Mouse (Mus musculus): ENCODE measurements around the gene Pde4d. TPM values are rescaled to one million over a fixed set of nuclear protein-coding genes. Genes with fewer than 3 reads are reported as not detected.
A peak's percentile ranks its signal among the peaks of the same experiment; 100 is the strongest.

Gene Pde4d
- polyA plus RNA-seq, 1 experiment: 34.7 TPM

DNA sequence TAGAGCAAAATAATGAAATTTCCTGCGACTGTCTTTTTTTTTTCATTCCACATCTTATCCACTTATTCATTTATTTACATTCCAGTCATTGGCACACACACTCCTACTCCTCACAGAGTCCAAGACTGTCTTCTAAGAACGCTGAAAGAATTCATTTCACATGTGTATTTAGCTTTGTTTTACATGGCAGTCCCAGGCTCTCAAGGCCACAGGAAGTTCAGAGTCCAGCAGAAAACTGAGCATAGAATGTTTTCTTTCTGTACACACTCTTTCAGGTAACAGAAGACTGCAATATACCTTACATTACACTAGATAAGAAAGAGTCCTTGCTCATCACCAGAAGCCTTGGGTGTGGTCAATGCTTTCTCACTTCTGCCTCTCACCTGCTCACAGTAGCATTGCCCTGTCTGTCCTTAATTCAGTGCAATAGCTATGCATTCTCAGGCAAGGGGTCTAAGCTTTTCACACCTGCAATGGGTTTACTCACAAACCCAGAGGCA, 1169.5 kb downstream of the Pde4d start:
- TF ChIP-seq CTCF (IDR thresholded peaks at IDR 0.05; ENCODE audit: extremely low read depth, insufficient read depth, low read length) (no peak), POLR2A (IDR thresholded peaks at IDR 0.05; ENCODE audit: extremely low read depth, insufficient read depth, low read length) (no peak)
- H3K4me3 ChIP-seq (ENCODE audit: insufficient read depth, low read length): no peak overlapping the region
- H3K4me1 ChIP-seq (ENCODE audit: control insufficient read depth, insufficient read depth, low read length): peaks cover 4% of the 10 kb centered on the region; the same call in 1 of the 2 replicates
- no peak overlapping the region for H3K27ac ChIP-seq (ENCODE audit: insufficient read depth, low read length)

DNA sequence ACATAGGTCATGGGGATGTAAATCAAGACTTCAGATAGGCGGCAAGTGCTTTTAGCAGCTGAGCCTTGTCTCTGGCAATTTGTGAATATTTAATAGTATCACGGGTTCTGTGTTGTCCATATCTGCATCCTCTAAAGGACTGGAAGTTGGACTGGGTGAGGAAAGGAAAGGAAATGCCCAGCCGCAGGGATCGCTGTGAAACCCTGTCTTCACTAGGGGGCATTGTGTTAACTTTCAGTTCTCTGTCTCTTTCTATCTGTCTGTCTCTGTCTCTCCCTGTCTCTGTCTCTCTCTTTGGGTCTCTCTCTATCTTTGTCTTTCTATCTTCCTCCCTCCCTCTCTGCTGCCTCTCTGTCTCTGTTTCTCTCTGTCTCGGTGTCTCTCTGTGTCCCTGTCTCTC, 1172.5 kb downstream of the Pde4d start:
- H3K27ac ChIP-seq (ENCODE audit: insufficient read depth, low read length): no peak overlapping the region
- TF ChIP-seq POLR2A (IDR thresholded peaks at IDR 0.05; ENCODE audit: extremely low read depth, insufficient read depth, low read length) (no peak), CTCF (IDR thresholded peaks at IDR 0.05; ENCODE audit: extremely low read depth, insufficient read depth, low read length) (0 out of 2 replicates have a peak, but pooled peaks have one; percentile 9)
- no peak overlapping the region for H3K4me3 ChIP-seq (ENCODE audit: insufficient read depth, low read length)
- H3K4me1 ChIP-seq (ENCODE audit: control insufficient read depth, insufficient read depth, low read length): no peaks in the 10 kb centered on the region

DNA sequence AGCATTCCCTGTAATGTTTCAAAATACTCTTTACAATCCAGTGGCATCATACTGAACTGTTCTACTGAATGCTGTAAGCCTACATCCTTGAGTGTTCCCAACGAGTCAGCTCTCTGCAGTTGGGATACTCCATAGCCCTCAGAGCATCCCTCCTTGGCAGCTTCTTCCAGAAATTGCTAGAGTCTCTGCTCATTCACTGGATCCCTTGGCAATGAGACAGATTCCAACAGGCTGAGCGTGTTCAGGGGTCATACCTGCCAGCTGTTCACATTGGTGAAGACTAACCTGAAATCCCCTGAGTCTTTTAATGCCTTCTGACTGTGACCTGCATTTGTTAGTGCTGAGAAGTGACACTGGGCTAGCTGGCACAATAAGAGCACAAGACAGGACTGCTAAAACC, 1173.5 kb downstream of the Pde4d start:
- no peak for TF ChIP-seq POLR2A (IDR thresholded peaks at IDR 0.05; ENCODE audit: extremely low read depth, insufficient read depth, low read length)
- no peak for TF ChIP-seq CTCF (IDR thresholded peaks at IDR 0.05; ENCODE audit: extremely low read depth, insufficient read depth, low read length)
- Histone ChIP-seq H3K4me1 (ENCODE audit: control insufficient read depth, insufficient read depth, low read length) (no peaks in the 10 kb centered on the region), H3K4me3 (ENCODE audit: insufficient read depth, low read length) (no peak overlapping the region), H3K27ac (ENCODE audit: insufficient read depth, low read length) (no peak overlapping the region)

DNA sequence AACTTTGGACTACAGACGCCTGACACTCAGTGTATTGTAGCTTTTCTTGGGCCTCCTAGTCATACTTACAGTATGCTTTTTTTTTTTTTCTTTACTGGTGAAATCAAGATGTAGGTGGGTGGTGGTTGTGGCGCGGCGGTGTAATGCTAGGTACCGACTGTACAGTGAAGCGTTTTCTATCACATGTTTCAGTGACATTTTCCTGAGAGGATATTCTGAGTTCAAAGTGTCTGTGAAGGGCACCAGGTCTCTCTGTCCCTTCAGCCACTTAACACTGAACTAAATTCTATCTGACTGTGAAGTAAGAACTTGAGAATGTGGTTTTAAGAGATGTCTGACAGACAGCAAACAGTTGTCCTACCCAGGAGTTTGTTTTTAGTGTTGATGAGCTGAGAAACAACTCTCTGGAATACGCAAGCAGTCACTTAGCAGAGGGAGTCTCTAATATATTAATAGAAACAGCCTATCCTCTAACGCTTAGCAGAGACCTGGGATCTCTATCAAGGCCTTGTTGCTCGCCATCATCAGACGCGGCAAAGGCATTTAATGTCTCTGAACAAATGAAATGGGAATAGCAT, 1175.1 kb downstream of the Pde4d start:
- TF ChIP-seq CTCF (IDR thresholded peaks at IDR 0.05; ENCODE audit: extremely low read depth, insufficient read depth, low read length) (no peak), POLR2A (IDR thresholded peaks at IDR 0.05; ENCODE audit: extremely low read depth, insufficient read depth, low read length) (no peak)
- Histone ChIP-seq H3K4me1 (ENCODE audit: control insufficient read depth, insufficient read depth, low read length) (no peaks in the 10 kb centered on the region; the same call in 1 of the 2 replicates), H3K4me3 (ENCODE audit: insufficient read depth, low read length) (no peak overlapping the region), H3K27ac (ENCODE audit: insufficient read depth, low read length) (no peak overlapping the region)

DNA sequence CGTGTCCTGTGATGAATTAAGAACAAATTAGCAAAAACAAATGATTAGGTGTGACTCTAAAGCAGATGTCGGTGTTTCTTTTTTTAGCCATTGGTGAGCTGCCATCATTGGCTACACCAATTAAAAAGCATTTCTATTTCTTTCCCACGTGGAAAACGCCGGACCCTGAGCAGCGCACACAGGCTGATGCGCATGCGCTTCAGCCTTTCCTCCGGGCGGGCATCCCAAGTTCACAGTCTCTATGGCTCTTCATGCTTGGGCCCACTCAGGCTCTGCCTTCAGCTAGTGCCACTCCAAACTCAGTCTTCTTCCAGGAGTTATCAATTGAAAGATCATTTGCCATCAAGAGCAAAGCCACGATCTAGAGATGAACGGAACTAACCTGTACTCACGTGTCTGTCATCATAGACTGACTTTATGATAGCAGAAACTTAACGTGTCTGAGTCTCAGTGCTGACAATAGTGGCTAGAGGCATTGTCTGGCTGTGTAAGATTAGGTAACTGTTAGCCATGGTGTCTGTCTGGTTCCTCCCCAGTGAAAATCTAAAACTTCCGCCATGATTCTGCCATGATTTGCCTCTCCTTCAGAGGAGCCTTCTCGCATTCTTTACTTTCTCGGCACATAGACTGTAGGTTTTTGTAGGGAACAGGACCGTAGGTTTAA, 1175.8 kb downstream of the Pde4d start:
- Histone ChIP-seq H3K4me1 (ENCODE audit: control insufficient read depth, insufficient read depth, low read length) (no peaks in the 10 kb centered on the region; the same call in 1 of the 2 replicates), H3K4me3 (ENCODE audit: insufficient read depth, low read length) (no peak overlapping the region), H3K27ac (ENCODE audit: insufficient read depth, low read length) (no peak overlapping the region)
- TF ChIP-seq POLR2A (IDR thresholded peaks at IDR 0.05; ENCODE audit: extremely low read depth, insufficient read depth, low read length): no peak
- no peak for TF ChIP-seq CTCF (IDR thresholded peaks at IDR 0.05; ENCODE audit: extremely low read depth, insufficient read depth, low read length)

DNA sequence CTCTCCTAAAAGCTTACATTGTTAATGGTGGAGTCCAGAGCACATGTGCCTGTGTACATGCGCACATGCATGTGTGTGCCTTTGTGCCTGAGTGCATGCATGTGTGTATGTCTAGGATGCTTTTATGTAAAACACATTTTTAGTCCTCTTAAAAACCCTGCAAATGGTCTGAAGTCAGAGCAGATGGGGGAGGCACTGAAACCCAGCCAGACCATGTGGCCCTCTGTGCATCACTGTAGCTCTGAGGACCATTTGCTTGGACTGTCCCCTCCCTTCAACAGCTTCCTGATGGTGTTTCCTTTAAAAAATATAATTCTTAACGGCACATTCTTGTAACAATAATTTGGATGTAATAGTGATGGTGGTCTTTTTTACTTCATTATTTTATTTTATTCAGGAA, 1177.5 kb downstream of the Pde4d start:
- no peak overlapping the region for H3K27ac ChIP-seq (ENCODE audit: insufficient read depth, low read length)
- TF ChIP-seq CTCF (IDR thresholded peaks at IDR 0.05; ENCODE audit: extremely low read depth, insufficient read depth, low read length): no peak
- no peak for TF ChIP-seq POLR2A (IDR thresholded peaks at IDR 0.05; ENCODE audit: extremely low read depth, insufficient read depth, low read length)
- H3K4me3 ChIP-seq (ENCODE audit: insufficient read depth, low read length): no peak overlapping the region
- H3K4me1 ChIP-seq (ENCODE audit: control insufficient read depth, insufficient read depth, low read length): no peaks in the 10 kb centered on the region; the same call in 1 of the 2 replicates

DNA sequence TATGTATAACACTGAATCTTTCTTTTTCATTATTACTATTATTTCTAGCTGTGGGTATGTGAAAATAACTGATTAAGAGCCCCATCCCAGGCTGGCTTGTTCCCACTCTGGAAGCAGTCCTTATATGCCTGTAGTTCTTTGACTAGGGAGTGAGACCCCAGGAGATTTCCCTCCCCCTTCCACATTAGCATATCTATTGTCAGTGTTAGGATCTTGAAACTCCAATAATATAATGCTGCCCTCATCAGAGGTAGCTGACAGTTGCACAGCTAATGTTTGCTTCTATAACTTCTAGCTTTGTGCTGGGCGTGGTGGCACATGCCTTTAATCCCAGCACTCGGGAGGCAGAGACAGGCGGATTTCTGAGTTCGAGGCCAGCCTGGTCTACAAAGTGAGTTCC, 1178.9 kb downstream of the Pde4d start:
- H3K4me1 ChIP-seq (ENCODE audit: control insufficient read depth, insufficient read depth, low read length): no peaks in the 10 kb centered on the region; the same call in none of the 2 replicates
- no peak overlapping the region for H3K4me3 ChIP-seq (ENCODE audit: insufficient read depth, low read length)
- TF ChIP-seq CTCF (IDR thresholded peaks at IDR 0.05; ENCODE audit: extremely low read depth, insufficient read depth, low read length) (no peak), POLR2A (IDR thresholded peaks at IDR 0.05; ENCODE audit: extremely low read depth, insufficient read depth, low read length) (no peak)

DNA sequence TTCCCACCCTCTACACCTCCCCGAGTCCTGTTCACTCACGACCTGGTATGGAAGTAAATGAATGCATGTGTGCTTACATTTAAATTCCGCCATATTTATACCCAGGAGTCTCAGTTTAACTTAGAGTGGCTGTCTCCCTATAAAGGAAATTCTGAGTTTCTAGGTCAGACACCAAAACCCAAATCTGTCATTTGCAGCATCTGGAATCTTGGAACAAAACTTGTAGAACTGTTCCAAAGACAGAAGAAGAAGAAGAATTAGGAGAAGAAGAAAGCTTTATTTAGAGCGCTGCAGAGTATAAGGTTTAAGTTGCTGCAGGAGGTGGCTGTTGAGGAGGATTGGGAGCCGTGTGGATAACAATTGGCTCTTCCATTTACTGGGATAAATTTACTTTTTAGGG, 1179.5 kb downstream of the Pde4d start:
- no peaks in the 10 kb centered on the region; the same call in none of the 2 replicates for H3K4me1 ChIP-seq (ENCODE audit: control insufficient read depth, insufficient read depth, low read length)
- no peak overlapping the region for H3K4me3 ChIP-seq (ENCODE audit: insufficient read depth, low read length)
- TF ChIP-seq CTCF (IDR thresholded peaks at IDR 0.05; ENCODE audit: extremely low read depth, insufficient read depth, low read length) (no peak), POLR2A (IDR thresholded peaks at IDR 0.05; ENCODE audit: extremely low read depth, insufficient read depth, low read length) (no peak)
- H3K27ac ChIP-seq (ENCODE audit: insufficient read depth, low read length): no peak overlapping the region

More for the DNA sequence above, 1178.9 kb downstream of the Pde4d start:
- H3K27ac ChIP-seq (ENCODE audit: insufficient read depth, low read length): no peak overlapping the region

DNA sequence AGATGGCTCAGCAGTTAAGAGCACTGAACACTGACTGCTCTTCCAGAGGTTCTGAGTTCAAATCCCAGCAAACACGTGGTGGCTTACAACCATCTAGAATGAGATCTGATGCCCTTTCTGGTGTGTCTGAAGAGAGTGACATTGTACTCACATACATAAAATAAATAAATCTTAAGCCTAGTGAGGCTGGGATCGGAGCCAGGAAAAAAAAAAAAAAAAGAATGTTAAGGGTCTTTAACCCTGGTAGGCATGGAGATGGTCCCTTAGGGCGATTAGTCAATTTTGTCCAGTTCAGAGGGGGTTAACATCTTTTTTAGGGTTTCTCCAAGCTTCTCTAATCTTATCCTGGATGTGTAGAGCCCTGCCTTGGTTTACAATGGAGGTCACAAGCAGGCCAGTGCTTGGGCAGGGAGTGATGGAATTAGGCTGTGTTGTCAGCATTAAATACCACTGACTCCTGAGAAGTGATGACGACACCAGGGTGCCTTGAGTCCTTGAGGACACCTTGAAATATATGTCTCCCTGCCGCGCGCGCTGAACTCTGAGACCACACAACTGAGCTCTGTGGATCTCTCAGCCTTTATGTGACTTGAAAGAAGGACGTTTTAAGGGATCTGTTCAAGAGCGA, 1181.8 kb downstream of the Pde4d start:
- Histone ChIP-seq H3K27ac (ENCODE audit: insufficient read depth, low read length) (no peak overlapping the region), H3K4me3 (ENCODE audit: insufficient read depth, low read length) (no peak overlapping the region), H3K4me1 (ENCODE audit: control insufficient read depth, insufficient read depth, low read length) (peaks cover 2% of the 10 kb centered on the region)
- TF ChIP-seq CTCF (IDR thresholded peaks at IDR 0.05; ENCODE audit: extremely low read depth, insufficient read depth, low read length): no peak
- TF ChIP-seq POLR2A (IDR thresholded peaks at IDR 0.05; ENCODE audit: extremely low read depth, insufficient read depth, low read length): no peak
